Mouse (Mus musculus): ENCODE measurements at regions not wholly inside any gene's neighbourhood (a gene's known extent, or its start where the extent isn't known, plus 50 kb on each side); places are given as distances from the start of the nearest gene placed in this dataset.

- in situ Hi-C loops (cut with MboI, MseI), result no loop called here
Measured at GRCm38 (mm10) chr2:50942741-50943140, 206.2 kb downstream of the Rnd3 start.

GRCm38 (mm10) chr2:50932936-50933335 is 216.0 kb downstream of the Rnd3 start:
- in situ Hi-C loops (cut with MboI, MseI), result no loop called here

GRCm38 (mm10) chr2:50921002-50921401 is 227.9 kb downstream of the Rnd3 start:
- in situ Hi-C loops (cut with MboI, MseI), result loop anchor here (10.0 kb wide), 1 partner anchor 1416 kb away; no protein-coding TSS in a partner anchor

GRCm38 (mm10) chr2:50916323-50917221 is 232.3 kb downstream of the Rnd3 start:
- in situ Hi-C loops (cut with MboI, MseI), result no loop called here

- in situ Hi-C loops (cut with MboI, MseI), result no loop called here
Measured at GRCm38 (mm10) chr2:50915149-50915548, 233.8 kb downstream of the Rnd3 start.

- in situ Hi-C loops (cut with MboI, MseI), result no loop called here
Measured at GRCm38 (mm10) chr2:50914176-50914575, 234.7 kb downstream of the Rnd3 start.

- in situ Hi-C loops (cut with MboI, MseI), result no loop called here
Measured at GRCm38 (mm10) chr2:50908762-50909161, 240.1 kb downstream of the Rnd3 start.

- in situ Hi-C loops (cut with MboI, MseI), result no loop called here
Measured at GRCm38 (mm10) chr2:50902701-50903100, 246.2 kb downstream of the Rnd3 start.

- in situ Hi-C loops (cut with MboI, MseI), result no loop called here
Measured at GRCm38 (mm10) chr2:50902220-50902619, 246.7 kb downstream of the Rnd3 start.

GRCm38 (mm10) chr2:50888992-50889391 is 259.9 kb downstream of the Rnd3 start:
- in situ Hi-C loops (cut with MboI, MseI), result no loop called here

GRCm38 (mm10) chr2:50887954-50888353 is 261.0 kb downstream of the Rnd3 start:
- in situ Hi-C loops (cut with MboI, MseI), result no loop called here

- in situ Hi-C loops (cut with MboI, MseI), result no loop called here
Measured at GRCm38 (mm10) chr2:50885924-50886315, 263.0 kb downstream of the Rnd3 start.

GRCm38 (mm10) chr2:50885280-50885923 is 263.5 kb downstream of the Rnd3 start:
- in situ Hi-C loops (cut with MboI, MseI), result no loop called here

GRCm38 (mm10) chr2:50881514-50882038 is 267.3 kb downstream of the Rnd3 start:
- in situ Hi-C loops (cut with MboI, MseI), result no loop called here

- in situ Hi-C loops (cut with MboI, MseI), result no loop called here
Measured at GRCm38 (mm10) chr2:50880806-50881205, 268.1 kb downstream of the Rnd3 start.

- in situ Hi-C loops (cut with MboI, MseI), result no loop called here
Measured at GRCm38 (mm10) chr2:50877716-50878115, 271.2 kb downstream of the Rnd3 start.

- in situ Hi-C loops (cut with MboI, MseI), result no loop called here
Measured at GRCm38 (mm10) chr2:50875072-50875471, 273.8 kb downstream of the Rnd3 start.

GRCm38 (mm10) chr2:50853538-50854244 is 295.2 kb downstream of the Rnd3 start:
- in situ Hi-C loops (cut with MboI, MseI), result no loop called here

- in situ Hi-C loops (cut with MboI, MseI), result no loop called here
Measured at GRCm38 (mm10) chr2:50852413-50852919, 296.4 kb downstream of the Rnd3 start.

- in situ Hi-C loops (cut with MboI, MseI), result no loop called here
Measured at GRCm38 (mm10) chr2:50850071-50850470, 298.8 kb downstream of the Rnd3 start.

GRCm38 (mm10) chr2:50841881-50842280 is 307.0 kb downstream of the Rnd3 start:
- in situ Hi-C loops (cut with MboI, MseI), result no loop called here
